Mouse (Mus musculus): ENCODE measurements at regions not wholly inside any gene's neighbourhood (a gene's known extent, or its start where the extent isn't known, plus 50 kb on each side); places are given as distances from the start of the nearest gene placed in this dataset.

DNA sequence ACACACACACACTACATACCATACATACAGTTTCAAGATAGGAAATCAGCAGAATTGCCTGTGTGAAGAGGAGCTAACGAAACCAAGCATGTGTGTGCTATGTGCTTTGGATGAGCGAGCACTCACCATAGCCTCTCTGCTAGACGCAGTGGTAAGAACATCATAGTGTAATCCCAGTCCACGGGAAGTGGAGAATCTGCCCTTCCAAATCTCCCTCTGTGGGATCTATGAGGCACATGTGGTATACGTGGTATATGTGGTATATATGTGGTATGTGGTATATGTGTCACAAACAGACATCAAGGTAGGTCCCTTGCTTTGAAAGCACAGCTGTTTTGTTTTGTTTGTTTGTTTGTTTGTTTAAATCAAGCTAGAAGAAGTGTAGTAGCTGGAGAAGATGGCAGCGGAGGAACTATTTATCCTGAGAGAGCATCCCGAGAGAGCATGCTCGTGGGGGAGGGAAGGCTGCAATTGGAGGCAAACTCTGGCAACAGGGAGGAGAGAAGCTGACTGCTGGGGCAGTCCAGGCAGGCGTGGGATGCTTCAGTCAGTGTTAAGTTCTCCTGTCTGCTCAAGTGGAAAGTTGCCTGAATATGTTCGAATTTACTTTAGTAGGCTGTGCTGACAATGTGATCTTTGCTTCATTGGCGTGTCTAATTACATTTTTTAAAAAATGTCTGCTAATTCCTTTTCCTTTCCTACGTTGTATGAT, 112.2 kb upstream of the Pde3a start:
- WGBS: 73% methylated on average over 12 of the region's 12 CpGs
- DNase-seq (ENCODE audit: low spot score): no peak

DNA sequence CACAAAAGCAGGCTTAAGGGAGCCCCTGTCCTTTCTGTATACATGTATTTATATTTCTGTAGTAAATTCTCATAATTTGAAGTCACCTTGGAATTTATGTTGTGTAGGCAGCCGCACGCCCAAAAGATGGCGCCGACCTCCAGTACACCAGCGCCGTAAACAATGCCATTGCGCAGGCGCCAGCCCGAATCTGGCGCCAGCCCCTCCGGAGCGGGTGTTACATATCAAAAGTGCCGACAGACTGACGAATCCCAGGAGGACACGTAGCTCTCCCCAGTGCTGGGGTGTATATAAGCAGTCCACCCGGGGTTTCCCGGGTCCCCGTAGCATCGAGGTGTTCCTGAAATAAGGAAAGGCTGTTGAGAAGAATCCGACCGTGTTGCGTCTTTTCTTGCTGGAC, 108.1 kb upstream of the Pde3a start:
- no peaks in the 10 kb centered on the region for H3K27me3 ChIP-seq (ENCODE audit: insufficient read depth, poor library complexity, severe bottlenecking)
- no peak overlapping the region for H3K4me3 ChIP-seq
- 93% methylated on average over 22 of the region's 22 CpGs for WGBS
- DNase-seq (ENCODE audit: low spot score): no peak
- H3K27ac ChIP-seq: no peak overlapping the region
- no peaks in the 10 kb centered on the region for H3K36me3 ChIP-seq
- H3K9me3 ChIP-seq: no peaks in the 10 kb centered on the region
- H3K4me1 ChIP-seq (replicated peaks): 0 out of 2 replicates have a peak, but pooled peaks cover 5% of the 10 kb centered on the region

More for the DNA sequence above, 112.2 kb upstream of the Pde3a start:
- Histone ChIP-seq H3K36me3 (no peaks in the 10 kb centered on the region), H3K4me1 (replicated peaks) (0 out of 2 replicates have a peak, but pooled peaks cover 5% of the 10 kb centered on the region), H3K4me3 (no peak overlapping the region), H3K27ac (no peak overlapping the region), H3K9me3 (no peaks in the 10 kb centered on the region), H3K27me3 (ENCODE audit: insufficient read depth, poor library complexity, severe bottlenecking) (no peaks in the 10 kb centered on the region)

DNA sequence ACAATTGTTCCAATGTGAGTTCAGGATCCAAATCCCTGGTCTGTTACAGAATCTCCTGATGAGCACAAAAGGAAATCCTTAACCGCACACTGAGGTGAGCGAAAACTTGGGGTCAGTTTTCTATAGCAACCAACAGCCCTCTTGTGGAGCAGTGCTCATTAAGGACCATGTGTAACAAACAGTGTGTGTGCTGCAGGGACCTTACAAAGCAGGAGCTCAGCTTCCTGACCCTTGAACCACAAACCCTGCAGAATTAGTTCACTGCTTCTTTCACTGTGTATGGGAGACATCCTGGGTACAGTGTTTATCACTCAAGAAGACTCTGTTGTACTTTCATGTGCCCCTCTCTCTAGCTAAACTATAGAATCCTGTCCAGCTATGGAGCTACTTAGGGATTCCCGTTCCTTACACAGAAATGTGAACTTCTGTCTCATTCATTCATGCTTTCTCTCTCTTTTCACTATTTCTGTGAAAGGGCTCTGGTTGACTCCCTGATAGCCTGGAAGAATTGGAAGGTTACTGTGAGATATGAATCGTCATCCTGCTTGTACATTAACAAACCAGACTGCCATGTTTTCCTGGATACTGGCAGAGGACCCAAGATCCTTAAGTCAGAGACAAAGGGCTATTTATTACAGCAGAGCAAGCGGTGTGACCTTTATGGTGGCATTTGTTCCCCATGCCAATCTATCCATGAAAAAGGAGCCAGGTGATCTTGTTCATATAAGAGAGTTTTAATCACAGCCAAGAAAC, 100.5 kb upstream of the Pde3a start:
- WGBS: 67% methylated on average over 5 of the region's 5 CpGs
- no peaks in the 10 kb centered on the region for H3K36me3 ChIP-seq
- no peak for DNase-seq (ENCODE audit: low spot score)

GRCm38 (mm10) chr6:141149170-141149917, 99.7 kb upstream of the Pde3a start:
- H3K36me3 ChIP-seq: no peaks in the 10 kb centered on the region
- H3K9me3 ChIP-seq: no peaks in the 10 kb centered on the region
- no peaks in the 10 kb centered on the region for H3K27me3 ChIP-seq (ENCODE audit: insufficient read depth, poor library complexity, severe bottlenecking)
- no peak overlapping the region for H3K27ac ChIP-seq
- no peak overlapping the region for H3K4me3 ChIP-seq
- peaks cover 7% of the 10 kb centered on the region for H3K4me1 ChIP-seq (replicated peaks)
- DNase-seq (ENCODE audit: low spot score): no peak
- WGBS: 92% methylated on average over 12 of the region's 12 CpGs

More for the DNA sequence above, 100.5 kb upstream of the Pde3a start:
- Histone ChIP-seq H3K27me3 (ENCODE audit: insufficient read depth, poor library complexity, severe bottlenecking) (no peaks in the 10 kb centered on the region), H3K9me3 (no peaks in the 10 kb centered on the region), H3K4me3 (no peak overlapping the region), H3K4me1 (replicated peaks) (peaks cover 7% of the 10 kb centered on the region), H3K27ac (no peak overlapping the region)

DNA sequence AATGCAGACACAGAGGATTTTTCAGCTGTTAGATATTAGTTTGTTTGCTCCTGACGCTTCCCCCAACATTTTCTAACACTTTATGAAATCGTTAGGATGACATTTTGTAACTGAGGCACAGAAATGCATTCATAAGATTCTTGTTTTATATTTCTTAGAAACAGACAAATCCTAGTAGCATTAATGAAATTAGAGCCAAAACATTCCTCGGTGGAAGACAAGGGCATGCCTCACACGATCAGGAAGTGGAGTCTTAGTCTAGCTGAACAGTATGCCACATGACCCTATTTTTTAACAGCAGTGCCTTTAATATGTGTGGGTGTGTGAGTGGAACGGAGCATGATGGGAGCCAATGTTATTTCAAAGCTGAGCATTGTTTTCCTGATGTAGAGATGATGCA, 89.7 kb upstream of the Pde3a start:
- no peaks in the 10 kb centered on the region for H3K27me3 ChIP-seq (ENCODE audit: insufficient read depth, poor library complexity, severe bottlenecking)
- WGBS: 84% methylated on average over 5 of the region's 5 CpGs
- 0 out of 2 replicates have a peak, but pooled peaks cover 7% of the 10 kb centered on the region for H3K9me3 ChIP-seq

GRCm38 (mm10) chr6:141161626-141162233, 87.3 kb upstream of the Pde3a start:
- no peaks in the 10 kb centered on the region for H3K27me3 ChIP-seq (ENCODE audit: insufficient read depth, poor library complexity, severe bottlenecking)
- WGBS: 83% methylated on average over 3 of the region's 3 CpGs
- H3K4me1 ChIP-seq (replicated peaks): no peaks in the 10 kb centered on the region
- no peak overlapping the region for H3K4me3 ChIP-seq
- no peak overlapping the region for H3K27ac ChIP-seq
- H3K9me3 ChIP-seq: no peaks in the 10 kb centered on the region
- H3K36me3 ChIP-seq: no peaks in the 10 kb centered on the region
- no peak for DNase-seq (ENCODE audit: low spot score)

More for the DNA sequence above, 89.7 kb upstream of the Pde3a start:
- Histone ChIP-seq H3K36me3 (no peaks in the 10 kb centered on the region), H3K4me3 (no peak overlapping the region), H3K27ac (no peak overlapping the region), H3K4me1 (replicated peaks) (no peaks in the 10 kb centered on the region)
- no peak for DNase-seq (ENCODE audit: low spot score)

DNA sequence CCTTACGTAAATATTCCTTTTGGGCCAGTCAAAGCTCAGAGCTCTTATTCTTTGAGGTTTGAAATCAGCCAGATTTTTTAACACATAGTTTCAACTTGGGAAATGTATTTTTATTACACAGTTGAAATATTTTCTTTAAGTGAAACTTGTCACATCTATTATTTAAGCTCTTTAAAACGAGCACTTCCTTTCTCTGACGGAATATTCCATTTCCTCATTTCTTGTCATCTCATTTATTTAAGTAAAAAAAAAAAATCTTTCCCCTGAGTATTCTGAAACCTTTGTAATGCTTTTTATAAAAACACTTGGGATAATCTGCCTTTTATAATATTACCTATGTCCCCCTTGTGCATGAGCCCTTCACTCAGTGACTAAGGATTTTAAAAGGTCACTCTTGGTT, 81.8 kb upstream of the Pde3a start:
- H3K4me1 ChIP-seq (replicated peaks): no peaks in the 10 kb centered on the region
- H3K27ac ChIP-seq: no peak overlapping the region
- H3K36me3 ChIP-seq: no peaks in the 10 kb centered on the region
- no peaks in the 10 kb centered on the region for H3K27me3 ChIP-seq (ENCODE audit: insufficient read depth, poor library complexity, severe bottlenecking)
- DNase-seq (ENCODE audit: low spot score): no peak
- H3K4me3 ChIP-seq: no peak overlapping the region
- H3K9me3 ChIP-seq: no peaks in the 10 kb centered on the region
- 84% methylated on average over 3 of the region's 3 CpGs for WGBS

DNA sequence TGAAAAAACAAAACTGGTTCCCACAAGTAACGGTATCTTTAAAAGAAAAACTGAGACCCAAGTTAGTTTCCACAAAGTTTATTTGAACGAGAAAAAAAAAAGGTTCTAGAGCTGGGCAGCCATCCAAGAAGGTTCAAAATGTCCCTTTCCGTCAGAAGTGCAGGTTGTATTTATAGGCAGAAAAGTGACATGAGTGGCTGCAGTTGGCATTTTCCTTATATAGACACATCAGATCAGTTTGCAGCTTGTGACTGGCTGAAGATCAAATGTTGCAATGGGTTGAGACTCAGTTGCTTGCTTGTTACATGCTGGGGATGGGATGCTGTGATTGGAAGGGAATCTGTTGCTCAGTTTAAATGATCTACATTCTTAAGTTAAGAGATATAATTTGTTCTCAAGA, 80.7 kb upstream of the Pde3a start:
- Histone ChIP-seq H3K36me3 (no peaks in the 10 kb centered on the region), H3K4me3 (no peak overlapping the region), H3K27me3 (ENCODE audit: insufficient read depth, poor library complexity, severe bottlenecking) (no peaks in the 10 kb centered on the region), H3K9me3 (no peaks in the 10 kb centered on the region), H3K4me1 (replicated peaks) (no peaks in the 10 kb centered on the region), H3K27ac (no peak overlapping the region)
- no peak for DNase-seq (ENCODE audit: low spot score)
- WGBS: 85% methylated on average over 3 of the region's 3 CpGs

GRCm38 (mm10) chr6:141183782-141184181, 65.3 kb upstream of the Pde3a start:
- WGBS: 45% methylated on average over 1 of the region's 1 CpGs
- no peak overlapping the region for H3K27ac ChIP-seq
- no peaks in the 10 kb centered on the region for H3K9me3 ChIP-seq
- DNase-seq (ENCODE audit: low spot score): no peak
- no peaks in the 10 kb centered on the region for H3K4me1 ChIP-seq (replicated peaks)
- no peaks in the 10 kb centered on the region for H3K27me3 ChIP-seq (ENCODE audit: insufficient read depth, poor library complexity, severe bottlenecking)
- H3K4me3 ChIP-seq: no peak overlapping the region
- no peaks in the 10 kb centered on the region for H3K36me3 ChIP-seq

DNA sequence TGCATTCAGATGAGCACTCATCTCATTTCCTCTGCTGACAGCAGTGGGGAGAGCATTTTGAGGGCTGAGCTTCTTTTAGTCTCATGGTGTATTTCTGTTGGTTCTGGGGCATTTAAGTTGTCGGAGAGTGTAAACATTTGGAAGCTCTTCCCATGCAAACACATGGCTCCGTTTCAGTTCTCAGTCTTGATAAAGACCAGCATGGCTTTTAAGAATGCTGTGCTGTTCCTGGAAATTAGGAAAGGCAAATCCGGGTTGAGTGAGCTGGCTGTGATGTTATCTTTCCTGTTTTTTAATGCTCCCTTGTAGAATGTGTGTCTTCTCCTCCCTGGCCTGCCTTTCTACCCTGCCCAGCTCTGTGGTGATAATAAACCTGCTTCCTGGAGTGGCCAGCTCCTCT, 61.0 kb upstream of the Pde3a start:
- no peak overlapping the region for H3K27ac ChIP-seq
- no peaks in the 10 kb centered on the region for H3K9me3 ChIP-seq
- no peaks in the 10 kb centered on the region for H3K36me3 ChIP-seq
- 75% methylated on average over 3 of the region's 3 CpGs for WGBS
- H3K27me3 ChIP-seq (ENCODE audit: insufficient read depth, poor library complexity, severe bottlenecking): no peaks in the 10 kb centered on the region
- DNase-seq (ENCODE audit: low spot score): no peak
- no peak overlapping the region for H3K4me3 ChIP-seq
- no peaks in the 10 kb centered on the region for H3K4me1 ChIP-seq (replicated peaks)

DNA sequence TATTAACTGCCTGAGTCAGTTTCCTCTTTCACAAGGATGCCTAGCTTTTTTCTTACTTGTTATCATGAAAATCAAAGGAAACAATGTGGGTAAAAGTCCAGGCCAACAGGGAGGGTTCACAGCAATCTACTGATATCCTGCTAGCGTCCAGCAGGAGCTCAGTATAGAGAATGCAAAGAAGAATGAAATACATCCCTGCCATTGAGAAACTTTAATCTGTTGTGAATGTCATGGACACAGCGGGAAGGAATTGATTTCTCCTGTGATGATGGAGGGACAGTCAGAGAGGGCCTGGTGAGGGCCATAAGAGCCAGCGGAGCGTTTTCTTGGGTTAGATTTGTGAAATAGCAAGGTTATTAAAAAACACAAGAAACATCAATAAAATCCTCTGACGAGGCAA, 60.0 kb upstream of the Pde3a start:
- 68% methylated on average over 5 of the region's 5 CpGs for WGBS
- no peak overlapping the region for H3K4me3 ChIP-seq
- no peak overlapping the region for H3K27ac ChIP-seq
- H3K9me3 ChIP-seq: no peaks in the 10 kb centered on the region
- no peaks in the 10 kb centered on the region for H3K27me3 ChIP-seq (ENCODE audit: insufficient read depth, poor library complexity, severe bottlenecking)
- no peak for DNase-seq (ENCODE audit: low spot score)
- no peaks in the 10 kb centered on the region for H3K36me3 ChIP-seq
- no peaks in the 10 kb centered on the region for H3K4me1 ChIP-seq (replicated peaks)

DNA sequence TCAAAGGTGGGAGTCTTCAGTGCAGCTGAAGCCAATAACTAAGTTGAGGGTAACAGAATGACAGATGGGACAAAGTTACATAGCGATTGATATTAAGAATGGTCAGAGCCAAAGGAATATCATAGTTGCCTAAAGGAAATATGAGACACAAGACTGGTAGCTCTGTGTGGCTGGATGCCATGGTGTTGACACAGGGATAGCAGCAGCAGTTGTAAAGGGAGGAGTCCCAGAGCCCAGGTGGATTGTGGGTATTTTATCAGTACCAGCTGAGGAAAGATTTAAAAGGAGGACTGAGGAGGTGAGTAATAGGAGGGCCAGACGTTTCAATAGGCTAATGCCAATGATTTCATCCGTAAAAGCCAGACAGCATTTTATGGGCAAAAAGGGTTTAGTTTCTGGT, 59.4 kb upstream of the Pde3a start:
- WGBS: 89% methylated on average over 3 of the region's 3 CpGs
- Histone ChIP-seq H3K27me3 (ENCODE audit: insufficient read depth, poor library complexity, severe bottlenecking) (no peaks in the 10 kb centered on the region), H3K27ac (no peak overlapping the region)

More for the DNA sequence above, 59.4 kb upstream of the Pde3a start:
- Histone ChIP-seq H3K36me3 (no peaks in the 10 kb centered on the region), H3K9me3 (no peaks in the 10 kb centered on the region), H3K4me3 (no peak overlapping the region), H3K4me1 (replicated peaks) (no peaks in the 10 kb centered on the region)
- DNase-seq (ENCODE audit: low spot score): no peak

All from hindbrain, embryonic 10.5 days (tissue).